Mouse (Mus musculus): ENCODE data around the gene Rdh11. TPM values are rescaled to one million over a fixed set of nuclear protein-coding genes. Genes with fewer than 3 reads are reported as not detected.
A peak's percentile ranks its signal among the peaks of the same experiment; 100 is the strongest.

Rdh11 gene
- 4.3 and 6.0 TPM in 2 replicates for polyA plus RNA-seq (2012; rRNA removed)

- peak within 1 kb of the TSS; percentile 2; the same call in 1 of the 2 replicates for H3K27ac ChIP-seq (ENCODE audit: insufficient read depth, low read length)
- peak within 1 kb of the TSS; percentile 65 for H3K4me3 ChIP-seq (ENCODE audit: extremely low read depth, insufficient read depth, insufficient read length)
- peaks cover 3% of the 10 kb centered on the region; the same call in 1 of the 2 replicates for H3K4me1 ChIP-seq (ENCODE audit: control insufficient read depth, insufficient read depth, insufficient read length)
- peaks cover 7% of the 10 kb centered on the region for H3K36me3 ChIP-seq (ENCODE audit: control insufficient read depth, insufficient read depth, low read length)
- H3K27me3 ChIP-seq (ENCODE audit: control insufficient read depth, insufficient read depth, low read length) = no peaks in the 10 kb centered on the region
- DNase-seq (ENCODE audit: low read depth in 1 of 2, low spot score in 2 of 2) = no peak
- WGBS = 74% methylated on average over 6 of the region's 6 CpGs
- TF ChIP-seq CTCF (IDR thresholded peaks at IDR 0.05; ENCODE audit: extremely low read depth, insufficient read depth, insufficient read length, insufficient replicate concordance) (no peak), POLR2A (IDR thresholded peaks at IDR 0.05; ENCODE audit: low read depth, low read length) (no peak)
Observed at GRCm38 (mm10) chr12:79192193-79192592, at the start of gene Rdh11. TSS of gene Rdh11 (minus strand) at chr12:79192293.

GRCm38 (mm10) chr12:79235485-79236080 is 43.5 kb upstream of the Rdh11 start:
- no peak overlapping the region for H3K4me3 ChIP-seq (ENCODE audit: extremely low read depth, insufficient read depth, insufficient read length)
- DNase-seq (ENCODE audit: low read depth in 1 of 2, low spot score in 2 of 2) = no peak
- 92% methylated on average over 11 of the region's 11 CpGs for WGBS
- no peaks in the 10 kb centered on the region for H3K27me3 ChIP-seq (ENCODE audit: control insufficient read depth, insufficient read depth, low read length)
- no peak for TF ChIP-seq CTCF (IDR thresholded peaks at IDR 0.05; ENCODE audit: extremely low read depth, insufficient read depth, insufficient read length, insufficient replicate concordance)
- no peak for TF ChIP-seq POLR2A (IDR thresholded peaks at IDR 0.05; ENCODE audit: low read depth, low read length)
- H3K36me3 ChIP-seq (ENCODE audit: control insufficient read depth, insufficient read depth, low read length) = peaks cover 45% of the 10 kb centered on the region
- H3K4me1 ChIP-seq (ENCODE audit: control insufficient read depth, insufficient read depth, insufficient read length) = no peaks in the 10 kb centered on the region
- H3K27ac ChIP-seq (ENCODE audit: insufficient read depth, low read length) = no peak overlapping the region

- Histone ChIP-seq H3K27ac (ENCODE audit: insufficient read depth, low read length) (no peak overlapping the region), H3K4me3 (ENCODE audit: extremely low read depth, insufficient read depth, insufficient read length) (no peak overlapping the region), H3K4me1 (ENCODE audit: control insufficient read depth, insufficient read depth, insufficient read length) (no peaks in the 10 kb centered on the region), H3K27me3 (ENCODE audit: control insufficient read depth, insufficient read depth, low read length) (no peaks in the 10 kb centered on the region), H3K36me3 (ENCODE audit: control insufficient read depth, insufficient read depth, low read length) (peaks cover 14% of the 10 kb centered on the region)
- TF ChIP-seq CTCF (IDR thresholded peaks at IDR 0.05; ENCODE audit: extremely low read depth, insufficient read depth, insufficient read length, insufficient replicate concordance) = no peak
- no peak for TF ChIP-seq POLR2A (IDR thresholded peaks at IDR 0.05; ENCODE audit: low read depth, low read length)
- no peak for DNase-seq (ENCODE audit: low read depth in 1 of 2, low spot score in 2 of 2)
- WGBS = 93% methylated on average over 5 of the region's 5 CpGs
Observed at GRCm38 (mm10) chr12:79217511-79217910, 25.4 kb upstream of the Rdh11 start.

- no peaks in the 10 kb centered on the region for H3K27me3 ChIP-seq (ENCODE audit: control insufficient read depth, insufficient read depth, low read length)
- H3K27ac ChIP-seq (ENCODE audit: insufficient read depth, low read length) = no peak overlapping the region
- DNase-seq (ENCODE audit: low read depth in 1 of 2, low spot score in 2 of 2) = no peak
- TF ChIP-seq POLR2A (IDR thresholded peaks at IDR 0.05; ENCODE audit: low read depth, low read length) = no peak
- no peak for TF ChIP-seq CTCF (IDR thresholded peaks at IDR 0.05; ENCODE audit: extremely low read depth, insufficient read depth, insufficient read length, insufficient replicate concordance)
- peaks cover 10% of the 10 kb centered on the region for H3K36me3 ChIP-seq (ENCODE audit: control insufficient read depth, insufficient read depth, low read length)
- H3K4me3 ChIP-seq (ENCODE audit: extremely low read depth, insufficient read depth, insufficient read length) = no peak overlapping the region
- 92% methylated on average over 8 of the region's 8 CpGs for WGBS
- no peaks in the 10 kb centered on the region for H3K4me1 ChIP-seq (ENCODE audit: control insufficient read depth, insufficient read depth, insufficient read length)
Observed at GRCm38 (mm10) chr12:79211447-79211846, 19.4 kb upstream of the Rdh11 start.

- Histone ChIP-seq H3K4me1 (ENCODE audit: control insufficient read depth, insufficient read depth, insufficient read length) (no peaks in the 10 kb centered on the region), H3K27ac (ENCODE audit: insufficient read depth, low read length) (peak within 1 kb of the TSS; percentile 73), H3K4me3 (ENCODE audit: extremely low read depth, insufficient read depth, insufficient read length) (peak within 1 kb of the TSS; percentile 71), H3K27me3 (ENCODE audit: control insufficient read depth, insufficient read depth, low read length) (no peaks in the 10 kb centered on the region), H3K36me3 (ENCODE audit: control insufficient read depth, insufficient read depth, low read length) (peaks cover 7% of the 10 kb centered on the region)
- TF ChIP-seq CTCF (IDR thresholded peaks at IDR 0.05; ENCODE audit: extremely low read depth, insufficient read depth, insufficient read length, insufficient replicate concordance) = no peak
- no peak; the same call in 1 of the 2 replicates for TF ChIP-seq POLR2A (IDR thresholded peaks at IDR 0.05; ENCODE audit: low read depth, low read length)
- DNase-seq (ENCODE audit: low read depth in 1 of 2, low spot score in 2 of 2) = peak; percentile 11 to 52
- WGBS = under 1% methylated on average over 13 of the region's 13 CpGs
Observed at GRCm38 (mm10) chr12:79208703-79209464, 16.8 kb upstream of the Rdh11 start, which contains the start of gene Rdh12. TSS of gene Rdh12 (plus strand) at chr12:79208914.

- TF ChIP-seq POLR2A (IDR thresholded peaks at IDR 0.05; ENCODE audit: low read depth, low read length) = no peak
- TF ChIP-seq CTCF (IDR thresholded peaks at IDR 0.05; ENCODE audit: extremely low read depth, insufficient read depth, insufficient read length, insufficient replicate concordance) = no peak
- 33% methylated on average over 3 of the region's 3 CpGs for WGBS
- DNase-seq (ENCODE audit: low read depth in 1 of 2, low spot score in 2 of 2) = no peak
- Histone ChIP-seq H3K36me3 (ENCODE audit: control insufficient read depth, insufficient read depth, low read length) (no peaks in the 10 kb centered on the region), H3K4me1 (ENCODE audit: control insufficient read depth, insufficient read depth, insufficient read length) (no peaks in the 10 kb centered on the region), H3K4me3 (ENCODE audit: extremely low read depth, insufficient read depth, insufficient read length) (no peak overlapping the region), H3K27me3 (ENCODE audit: control insufficient read depth, insufficient read depth, low read length) (no peaks in the 10 kb centered on the region), H3K27ac (ENCODE audit: insufficient read depth, low read length) (no peak overlapping the region)
Observed at GRCm38 (mm10) chr12:79201882-79202281, 9.8 kb upstream of the Rdh11 start.
